Mouse (Mus musculus) heart, postnatal 36 days (tissue): ENCODE data around the gene Zfp329. TPM values are rescaled to one million over a fixed set of nuclear protein-coding genes. Genes with fewer than 3 reads are reported as not detected.
A peak's percentile ranks its signal among the peaks of the same experiment; 100 is the strongest.
"Not testable (repeated sequence)": the region's sequence is repeated elsewhere in the genome, so short reads cannot be mapped to it uniquely, and the experiment has no call there.

ENCODE experiments used
- DNase-seq, 2 experiments: peaks; one replicate each; pipeline ENCODE4 v3.0.0; 2021 to 2022
- intact Hi-C: fragments of 180-260 bp; cut with DNase I; formaldehyde crosslinking; loops from one replicate; pipeline ENCODE4 v1.15.1; 2025
- total RNA-seq, 2 experiments: library from RNA; stranded (reverse); gene quantifications; 2 replicates each; pipeline ENCODE4 v1.2.3; 2021

The Zfp329 gene
- 1 to 10 TPM; 4.6 to 5.1 TPM for total RNA-seq

- DNase-seq: peak; percentile 92 to 93
- intact Hi-C loops: loop anchor here (1.0 kb wide), 1 partner anchor 17 kb away; no protein-coding TSS in a partner anchor
Measured at GRCm38 (mm10) chr7:12818521-12819295, at the start of gene Zfp329. TSS of gene Zfp329 (minus strand) at chr7:12818858.

- intact Hi-C loops: loop anchor here (1.0 to 5.0 kb wide), 3 partner anchors 17 to 197 kb away; partner anchors contain the start of genes Chmp2a, Zfp128 and Zfp329
- DNase-seq: no peak
Measured at GRCm38 (mm10) chr7:12835779-12836178, 17.1 kb upstream of the Zfp329 start.

GRCm38 (mm10) chr7:12835193-12835671 lies 16.6 kb upstream of the Zfp329 start:
- intact Hi-C loops: loop anchor here (1.0 to 5.0 kb wide), 3 partner anchors 17 to 197 kb away; partner anchors contain the start of genes Chmp2a, Zfp128 and Zfp329
- DNase-seq: no peak

GRCm38 (mm10) chr7:12834162-12835120 lies 15.8 kb upstream of the Zfp329 start, which contains the start of gene Zfp110:
TSS of gene Zfp110 (plus strand) at chr7:12834761.
- intact Hi-C loops: loop anchor here (1.0 to 5.0 kb wide), 4 partner anchors 16 to 198 kb away; partner anchors contain the start of genes Chmp2a, Zfp128, Zfp329 and Zscan22
- peak; percentile 89 to 94 for DNase-seq

GRCm38 (mm10) chr7:12815566-12815965 lies 3.1 kb downstream of the Zfp329 start:
- intact Hi-C loops: no loop called here
- DNase-seq: no peak

- intact Hi-C loops: loop anchor here (10.0 kb wide), 2 partner anchors 251 to 319 kb away; partner anchors contain the start of gene Mzf1
- no peak for DNase-seq
Measured at GRCm38 (mm10) chr7:12803727-12804071, 15.0 kb downstream of the Zfp329 start.

GRCm38 (mm10) chr7:12802866-12803726 lies 15.6 kb downstream of the Zfp329 start, which contains the start of gene Zscan18:
TSS of gene Zscan18 (minus strand) at chr7:12803635.
- peak; percentile 61 to 68 for DNase-seq
- intact Hi-C loops: loop anchor here (10.0 kb wide), 2 partner anchors 252 to 318 kb away; partner anchors contain the start of gene Mzf1

GRCm38 (mm10) chr7:12799554-12799953 lies 19.1 kb downstream of the Zfp329 start:
- DNase-seq: no peak
- intact Hi-C loops: no loop called here

- no peak for DNase-seq
- intact Hi-C loops: no loop called here
Measured at GRCm38 (mm10) chr7:12797971-12798370, 20.7 kb downstream of the Zfp329 start.

GRCm38 (mm10) chr7:12792624-12793023 lies 26.0 kb downstream of the Zfp329 start:
- intact Hi-C loops, DNase-seq: not testable (repeated sequence)

- intact Hi-C loops: no loop called here
- no peak for DNase-seq
Measured at GRCm38 (mm10) chr7:12788025-12788424, 30.6 kb downstream of the Zfp329 start.

- no peak for DNase-seq
- intact Hi-C loops: no loop called here
Measured at GRCm38 (mm10) chr7:12787333-12787732, 31.3 kb downstream of the Zfp329 start.

GRCm38 (mm10) chr7:12780151-12780830 lies 38.4 kb downstream of the Zfp329 start:
- intact Hi-C loops: no loop called here
- peak; percentile 62 to 71 for DNase-seq

- no peak for DNase-seq
- intact Hi-C loops: loop anchor here (10.0 kb wide), 1 partner anchor 355 kb away; the partner anchor contains the start of gene Zfp551
Measured at GRCm38 (mm10) chr7:12779782-12780150, 38.9 kb downstream of the Zfp329 start.

- intact Hi-C loops: loop anchor here (10.0 kb wide), 1 partner anchor 354 kb away; the partner anchor contains the start of gene Zfp551
- DNase-seq: no peak
Measured at GRCm38 (mm10) chr7:12779141-12779540, 39.5 kb downstream of the Zfp329 start.

GRCm38 (mm10) chr7:12774606-12775005 lies 44.1 kb downstream of the Zfp329 start:
- peak; percentile 38 to 62 for DNase-seq
- intact Hi-C loops: loop anchor here (10.0 kb wide), 1 partner anchor 350 kb away; the partner anchor contains the start of gene Zfp551

GRCm38 (mm10) chr7:12774111-12774510 lies 44.5 kb downstream of the Zfp329 start:
- no peak for DNase-seq
- intact Hi-C loops: loop anchor here (10.0 kb wide), 1 partner anchor 349 kb away; the partner anchor contains the start of gene Zfp551
